Mouse (Mus musculus): ENCODE measurements at regions not wholly inside any gene's neighbourhood (a gene's known extent, or its start where the extent isn't known, plus 50 kb on each side); places are given as distances from the start of the nearest gene placed in this dataset.

- DNase-seq (ENCODE audit: low read depth, low spot score), result no peak
Observed at GRCm38 (mm10) chr15:62165826-62166500, 1243.2 kb upstream of the A1bg start.

DNA sequence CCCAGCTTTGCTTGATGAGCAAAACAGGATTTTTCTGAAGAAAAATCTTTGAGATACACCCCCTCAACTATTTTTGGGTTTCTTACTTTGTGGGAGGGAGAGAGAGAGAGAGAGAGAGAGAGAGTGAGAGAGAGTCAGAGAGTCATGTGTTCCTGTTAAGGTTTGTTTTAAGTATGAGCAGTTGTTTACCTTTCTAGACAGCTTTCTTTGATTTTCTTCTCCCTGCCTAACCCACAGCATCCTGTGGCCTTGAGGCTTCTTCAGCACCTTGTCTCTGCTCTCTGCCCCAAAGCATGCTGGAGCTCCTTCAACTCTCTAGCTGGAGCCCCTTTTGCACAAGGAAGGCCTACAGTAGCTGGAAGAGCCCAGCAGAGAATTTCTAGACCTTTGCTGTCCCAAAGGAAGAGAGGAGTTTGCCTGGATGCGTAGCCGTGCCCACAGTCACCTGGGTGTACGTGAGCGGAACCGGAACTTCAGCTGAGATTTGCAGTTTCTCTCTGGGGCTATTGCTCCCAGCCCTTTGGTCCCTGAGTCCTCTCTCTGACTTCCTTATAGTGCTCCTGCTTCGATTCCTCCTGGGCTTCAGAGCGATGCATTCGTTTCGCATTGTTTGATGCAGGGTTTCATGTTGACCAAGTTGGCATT, 1242.1 kb upstream of the A1bg start:
- no peak for DNase-seq (ENCODE audit: low read depth, low spot score)

DNA sequence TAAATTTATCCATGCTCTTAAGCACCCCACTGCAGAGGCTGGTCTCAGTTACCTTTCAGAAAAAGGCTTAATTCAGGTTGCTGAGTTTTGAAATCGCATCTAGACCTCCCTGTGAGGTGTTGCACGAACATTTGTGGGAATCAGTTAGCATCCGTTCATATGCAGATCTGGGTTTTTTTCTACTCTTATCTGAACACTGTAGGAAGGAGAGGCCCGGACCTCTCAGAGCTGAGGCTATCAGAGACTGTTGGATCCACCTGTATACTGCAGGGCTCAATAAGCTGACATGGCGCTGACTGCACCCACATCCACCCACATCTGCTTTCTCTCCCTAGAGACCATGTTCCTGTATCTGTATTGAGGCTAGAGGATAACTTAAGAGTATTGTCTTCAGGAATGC, 1240.4 kb upstream of the A1bg start:
- no peak for DNase-seq (ENCODE audit: low read depth, low spot score)

DNA sequence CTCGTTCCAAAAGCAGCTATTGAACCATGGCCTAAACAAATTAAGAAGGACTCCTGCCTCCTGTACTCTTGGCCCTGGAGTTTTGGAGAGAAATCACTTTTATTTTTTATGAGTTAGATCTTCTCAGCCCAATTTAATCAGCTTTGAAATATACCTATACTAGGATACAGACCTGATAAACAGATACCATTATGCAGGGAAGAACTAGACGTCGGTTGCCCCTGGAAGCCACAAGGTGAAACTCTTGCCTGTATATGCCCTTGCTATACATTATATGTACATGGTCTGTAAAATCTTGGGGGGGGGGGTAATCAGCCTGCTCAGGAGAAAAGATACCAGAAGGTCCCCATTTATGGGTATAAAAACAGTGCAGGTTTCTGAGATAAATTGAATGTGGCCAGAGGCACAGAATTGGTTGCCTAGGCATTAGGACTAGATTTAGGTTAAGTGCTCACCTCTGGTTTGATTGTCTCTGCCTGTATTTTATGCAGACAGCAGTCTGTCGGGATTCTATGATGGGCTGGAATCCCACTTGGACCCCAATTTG, 1239.9 kb upstream of the A1bg start:
- DNase-seq (ENCODE audit: low read depth, low spot score), result no peak

DNA sequence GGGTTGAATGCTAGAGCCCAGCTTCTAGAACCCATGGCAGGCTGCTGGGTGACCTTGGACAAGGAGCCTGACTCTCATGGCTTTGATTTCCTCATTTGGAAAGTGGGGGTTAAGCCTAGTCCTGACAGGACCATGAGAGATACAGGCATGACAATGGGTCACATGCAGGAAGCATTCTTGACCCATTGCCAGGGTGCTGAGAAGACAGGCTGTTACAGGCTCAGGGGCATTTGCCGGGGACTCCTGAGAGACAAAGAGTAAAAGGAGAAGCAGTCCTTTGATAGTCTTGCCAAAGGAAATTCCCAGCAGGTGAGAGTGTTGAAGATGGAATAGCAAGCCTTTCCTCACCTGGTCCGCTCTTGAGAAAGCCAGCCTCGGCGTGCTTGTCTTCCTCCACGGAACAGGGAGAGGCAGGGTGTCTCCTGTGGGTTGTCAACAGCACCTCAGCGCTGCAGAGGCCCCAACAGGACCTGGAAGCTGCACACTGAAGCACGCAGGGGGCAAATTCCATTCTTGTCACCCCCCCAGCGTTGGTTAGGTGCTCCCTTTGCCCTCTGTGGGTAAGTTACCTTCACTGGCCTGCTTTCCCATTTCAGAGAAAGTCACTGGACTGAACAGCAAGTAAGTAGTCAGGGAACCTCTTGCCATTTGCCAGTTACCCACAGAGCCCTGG, 1239.3 kb upstream of the A1bg start:
- no peak for DNase-seq (ENCODE audit: low read depth, low spot score)

DNA sequence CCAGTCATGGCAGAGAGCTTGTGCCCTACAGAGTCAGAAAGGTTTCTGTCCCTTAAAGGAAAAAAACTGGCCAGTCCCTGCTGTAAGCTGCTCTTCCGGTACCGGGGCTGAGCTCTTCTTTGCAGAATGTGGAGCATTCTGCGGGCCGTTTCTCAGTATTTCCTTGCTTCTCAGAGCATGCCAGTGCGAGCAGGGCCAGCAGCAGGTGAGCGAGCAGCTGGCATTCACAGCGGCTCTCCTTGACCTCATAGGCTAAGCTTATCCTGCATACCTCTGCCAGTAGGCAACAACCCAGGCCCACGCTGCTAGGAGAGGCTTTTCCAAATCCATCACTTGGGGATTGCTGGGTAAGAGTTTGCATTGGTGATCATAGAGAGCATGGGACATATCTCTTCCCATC, 1238.2 kb upstream of the A1bg start:
- no peak for DNase-seq (ENCODE audit: low read depth, low spot score)

DNA sequence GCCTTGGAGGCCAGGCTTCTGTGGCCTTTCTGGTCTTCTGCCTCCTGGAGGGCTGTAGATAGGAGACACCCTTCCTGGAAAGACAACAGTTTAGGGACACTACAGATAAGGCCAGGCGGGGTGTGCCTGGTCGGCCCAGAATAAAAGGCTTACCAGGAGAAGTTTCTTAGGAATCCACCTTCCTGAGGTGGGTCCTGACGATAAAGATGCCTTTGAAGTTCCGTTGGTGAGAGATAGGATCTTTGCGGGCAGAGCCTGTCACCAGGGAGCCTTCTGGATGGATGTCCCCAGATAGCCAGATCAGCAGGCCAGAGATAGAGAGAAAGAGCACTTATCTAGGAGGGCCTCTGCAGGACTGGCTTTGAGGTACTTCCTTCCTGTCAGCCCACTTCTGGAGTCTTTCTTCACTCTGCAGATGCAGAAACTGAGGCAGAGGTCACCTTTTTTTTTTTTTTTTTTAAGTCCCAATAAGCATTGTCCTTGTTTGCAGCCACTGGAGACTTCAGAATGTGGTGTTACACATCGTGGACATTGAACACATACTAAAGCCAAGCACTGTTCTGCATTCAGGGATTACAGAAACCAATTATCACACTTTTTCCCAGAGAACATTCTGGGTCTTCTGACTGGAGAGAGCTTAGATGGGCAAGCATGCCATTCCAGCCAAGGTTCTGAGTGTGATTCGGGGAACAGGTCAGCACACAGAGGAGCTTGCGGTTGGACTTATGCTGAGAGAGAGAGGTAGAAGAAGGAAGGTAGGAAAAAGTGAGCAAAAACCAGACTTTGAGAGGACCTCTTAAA, 1236.3 kb upstream of the A1bg start:
- DNase-seq (ENCODE audit: low read depth, low spot score), result no peak

- no peak for DNase-seq (ENCODE audit: low read depth, low spot score)
Observed at GRCm38 (mm10) chr15:62157200-62158033, 1234.6 kb upstream of the A1bg start.

GRCm38 (mm10) chr15:62153222-62153621, 1230.4 kb upstream of the A1bg start:
- no peak for DNase-seq (ENCODE audit: low read depth, low spot score)

- DNase-seq (ENCODE audit: low read depth, low spot score), result no peak
Observed at GRCm38 (mm10) chr15:62152133-62152532, 1229.3 kb upstream of the A1bg start.

- no peak for DNase-seq (ENCODE audit: low read depth, low spot score)
Observed at GRCm38 (mm10) chr15:62151690-62152089, 1228.9 kb upstream of the A1bg start.

- no peak for DNase-seq (ENCODE audit: low read depth, low spot score)
Observed at GRCm38 (mm10) chr15:62150296-62150695, 1227.5 kb upstream of the A1bg start.

DNA sequence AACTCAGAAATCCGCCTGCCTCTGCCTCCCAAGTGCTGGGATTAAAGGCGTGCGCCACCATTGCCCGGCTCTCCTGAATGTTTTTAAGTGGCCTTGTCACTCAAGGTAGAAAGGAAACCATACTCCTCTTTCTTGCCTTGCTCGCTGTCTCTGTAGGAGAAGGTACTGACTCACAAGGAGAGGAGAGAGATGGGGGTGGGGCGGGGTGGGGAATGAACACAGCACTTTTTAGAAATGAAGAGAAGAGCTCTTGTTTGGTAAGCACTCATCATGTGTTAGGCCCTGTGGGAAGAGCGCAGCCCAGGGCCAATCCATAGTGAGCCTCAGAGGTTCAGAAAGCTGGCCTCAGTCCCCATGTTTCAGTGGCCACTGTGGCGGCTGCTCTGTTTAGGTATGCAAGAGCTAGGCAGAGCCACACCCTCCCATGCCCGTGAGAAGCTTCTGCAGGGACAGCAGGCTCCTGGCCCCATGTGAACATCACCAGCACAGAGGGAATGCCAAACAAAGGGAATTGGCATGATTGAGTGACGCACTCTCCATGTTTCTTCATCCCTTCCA, 1225.9 kb upstream of the A1bg start:
- DNase-seq (ENCODE audit: low read depth, low spot score), result no peak

DNA sequence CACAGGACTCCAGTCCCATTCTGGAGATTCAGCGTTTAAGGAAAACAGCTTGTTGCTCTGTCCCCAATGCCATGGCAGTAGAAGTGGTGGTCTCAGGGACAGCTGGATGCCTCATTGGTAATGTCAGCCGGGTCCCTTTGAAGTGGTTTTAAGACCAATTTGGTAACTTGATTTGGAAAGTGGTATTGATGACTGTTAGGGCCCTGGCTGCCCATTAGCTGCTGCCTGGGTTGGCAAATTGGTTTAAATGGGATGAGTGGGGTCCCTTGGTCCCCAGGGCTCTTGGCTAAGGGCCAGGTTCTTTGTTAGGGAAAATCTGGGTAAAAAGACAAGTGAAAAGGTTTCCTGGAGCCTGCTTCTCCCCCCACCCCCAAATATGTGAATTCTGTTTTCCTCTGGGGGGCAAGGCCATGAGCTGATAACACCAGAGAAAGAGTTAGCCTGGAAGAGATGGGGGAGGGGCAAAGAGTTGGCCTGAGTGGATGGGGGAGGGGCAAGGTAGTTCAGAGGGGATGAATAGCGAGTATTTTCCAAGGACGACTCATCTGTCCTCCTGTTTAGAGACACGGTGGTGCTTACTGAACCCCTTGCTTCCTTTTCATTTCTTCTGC, 1224.6 kb upstream of the A1bg start:
- DNase-seq (ENCODE audit: low read depth, low spot score), result no peak

DNA sequence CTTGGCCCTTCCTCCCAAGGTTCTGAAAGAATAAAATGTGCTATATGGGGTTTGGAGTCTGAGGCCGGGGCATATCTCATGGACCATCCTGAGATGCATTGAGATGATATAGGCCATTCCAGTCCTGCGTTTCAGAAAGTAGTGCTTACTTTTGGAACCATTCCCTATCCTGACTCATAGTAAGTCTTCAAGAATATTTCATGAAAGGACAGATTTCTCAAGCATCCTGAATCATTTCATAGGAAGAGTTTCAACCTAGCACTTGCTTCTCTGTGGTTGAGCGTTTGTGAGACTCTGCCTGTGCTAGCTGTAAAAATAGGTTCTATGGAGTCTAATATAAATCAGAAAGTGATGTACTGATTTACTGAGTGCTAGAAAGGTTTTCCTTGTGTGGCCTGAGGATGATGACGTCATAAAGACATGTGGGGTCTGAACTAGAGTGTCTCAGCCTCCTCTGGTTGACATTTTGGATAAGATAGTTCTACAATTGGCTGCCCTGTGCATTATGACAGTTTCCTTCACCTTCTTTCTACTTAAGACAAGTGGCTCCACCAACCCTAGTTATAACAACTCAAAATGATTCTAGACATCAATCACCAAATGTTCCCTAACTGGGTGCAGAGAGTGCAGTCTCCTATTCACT, 1223.0 kb upstream of the A1bg start:
- no peak for DNase-seq (ENCODE audit: low read depth, low spot score)

GRCm38 (mm10) chr15:62144776-62145564, 1222.2 kb upstream of the A1bg start:
- no peak for DNase-seq (ENCODE audit: low read depth, low spot score)

DNA sequence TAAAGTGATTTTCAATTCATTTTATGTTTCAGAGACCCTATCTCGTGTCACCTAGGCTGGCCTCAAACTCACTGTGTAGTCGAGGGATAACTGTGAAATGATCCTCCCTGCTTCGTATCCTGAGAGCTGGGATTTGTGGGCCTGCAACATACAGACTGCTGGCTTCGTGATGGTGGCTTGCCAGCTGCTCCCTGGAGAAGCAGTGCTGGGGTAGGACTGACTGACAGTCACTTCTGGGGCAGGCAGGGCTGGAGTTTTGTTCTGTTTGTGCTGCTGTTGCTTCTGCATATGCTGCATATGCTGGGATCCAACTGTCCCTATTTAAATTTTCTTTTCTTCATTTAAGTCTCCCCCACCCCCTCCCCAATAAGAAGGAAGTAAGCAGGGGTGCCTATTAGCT, 1217.0 kb upstream of the A1bg start:
- DNase-seq (ENCODE audit: low read depth, low spot score), result no peak

DNA sequence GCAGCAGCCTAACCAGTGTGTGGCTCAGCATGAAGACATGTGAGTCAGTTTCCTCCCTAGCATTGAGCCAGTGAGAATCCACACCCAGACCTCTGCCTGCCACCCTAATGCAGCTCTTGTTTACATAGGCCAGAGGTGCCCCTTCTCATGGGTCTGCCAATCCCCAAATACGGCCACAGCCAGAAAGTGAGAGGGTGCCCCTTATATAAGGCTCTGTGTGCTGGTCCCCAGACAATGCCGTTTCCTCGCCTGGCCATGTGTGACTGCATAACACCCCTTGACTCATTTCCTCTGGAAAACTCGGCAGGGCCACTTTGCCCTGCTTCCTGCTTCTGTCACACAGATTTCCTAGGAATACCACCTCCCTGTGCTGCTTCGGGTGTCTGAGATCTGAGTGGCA, 1216.4 kb upstream of the A1bg start:
- no peak for DNase-seq (ENCODE audit: low read depth, low spot score)

DNA sequence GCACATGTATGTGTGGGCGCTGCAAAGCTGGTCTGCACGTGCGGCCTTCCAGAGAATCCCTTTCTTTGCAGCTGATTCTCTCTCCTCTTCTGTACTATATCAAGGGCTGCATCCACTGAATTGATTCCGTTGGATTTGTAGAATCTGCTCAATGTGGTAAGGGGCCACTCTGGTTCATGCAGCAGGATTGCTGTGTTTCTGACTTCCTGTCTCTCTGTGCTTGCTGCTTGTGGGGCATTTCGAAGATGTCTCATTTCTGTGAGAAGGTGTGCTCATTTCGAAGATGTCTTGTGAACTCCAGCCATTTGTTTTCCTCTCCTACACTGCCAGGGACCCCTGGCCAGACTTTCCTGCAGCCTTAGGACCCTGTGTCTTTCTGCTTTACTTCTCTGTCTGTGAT, 1215.9 kb upstream of the A1bg start:
- DNase-seq (ENCODE audit: low read depth, low spot score), result no peak
